Mouse (Mus musculus) macrophage (primary cell): ENCODE data around the gene Nsd1. TPM values are rescaled to one million over a fixed set of nuclear protein-coding genes. Genes with fewer than 3 reads are reported as not detected.

Experiments used
- H3K27ac ChIP-seq: fragments of 350-480 bp; formaldehyde crosslinking; 2 replicates; pipeline ENCODE4 v1.9.0; 2021
- H3K36me3 ChIP-seq: fragments of 350-480 bp; formaldehyde crosslinking; 2 replicates; pipeline ENCODE4 v1.9.0; 2021; ENCODE audit errors: inconsistent target
- H3K4me3 ChIP-seq: fragments of 350-480 bp; formaldehyde crosslinking; 2 replicates; pipeline ENCODE4 v1.9.0; 2021; ENCODE audit errors: inconsistent target
- H3K79me2 ChIP-seq: fragments of 350-480 bp; formaldehyde crosslinking; 2 replicates; pipeline ENCODE4 v1.9.0; 2021; ENCODE audit errors: inconsistent target
- WGBS: methylation state at CpG from one replicate; pipeline ENCODE4 v1.1.7; 2026; ENCODE audit warnings: inconsistent platforms; ENCODE audit not compliant: missing documents; 5-methylcytosine and 5-hydroxymethylcytosine counted together
- polyA plus RNA-seq: library from polyadenylated mRNA; stranded (reverse); fragments of 250-400 nt; gene quantifications from 3 replicates; pipeline ENCODE4 v1.2.4, GENCODE M21; 2018; ENCODE audit warnings: inconsistent platforms

Nsd1 gene
- polyA plus RNA-seq, 1 experiment from 2014 or later = 37.3 TPM

- H3K27ac ChIP-seq = no peak overlapping the region
- WGBS = 83% methylated on average over 12 of the region's 12 CpGs
- H3K79me2 ChIP-seq = no peaks in the 10 kb centered on the region
- no peak overlapping the region for H3K4me3 ChIP-seq
- H3K36me3 ChIP-seq = no peaks in the 10 kb centered on the region
Observed at GRCm38 (mm10) chr13:55338131-55339054, 128.8 kb downstream of the Nsd1 start.

GRCm38 (mm10) chr13:55339259-55339658 lies 129.7 kb downstream of the Nsd1 start:
- WGBS = 54% methylated on average over 2 of the region's 2 CpGs
- Histone ChIP-seq H3K27ac (no peak overlapping the region), H3K79me2 (no peaks in the 10 kb centered on the region), H3K36me3 (no peaks in the 10 kb centered on the region), H3K4me3 (no peak overlapping the region)

- 80% methylated on average over 9 of the region's 11 CpGs for WGBS
- H3K36me3 ChIP-seq = peaks cover 27% of the 10 kb centered on the region
- no peak overlapping the region for H3K27ac ChIP-seq
- no peaks in the 10 kb centered on the region for H3K79me2 ChIP-seq
- H3K4me3 ChIP-seq = no peak overlapping the region
Observed at GRCm38 (mm10) chr13:55342469-55342868, 132.9 kb downstream of the Nsd1 start.

- 90% methylated on average over 7 of the region's 7 CpGs for WGBS
- peaks cover 43% of the 10 kb centered on the region for H3K36me3 ChIP-seq
- H3K4me3 ChIP-seq = no peak overlapping the region
- no peak overlapping the region for H3K27ac ChIP-seq
- no peaks in the 10 kb centered on the region for H3K79me2 ChIP-seq
Observed at GRCm38 (mm10) chr13:55344286-55344685, 134.7 kb downstream of the Nsd1 start.

GRCm38 (mm10) chr13:55346745-55347144 lies 137.2 kb downstream of the Nsd1 start:
- H3K27ac ChIP-seq = no peak overlapping the region
- no peak overlapping the region for H3K4me3 ChIP-seq
- peaks cover 62% of the 10 kb centered on the region for H3K36me3 ChIP-seq
- H3K79me2 ChIP-seq = peaks cover 7% of the 10 kb centered on the region; the same call in 1 of the 2 replicates
- WGBS = 86% methylated on average over 11 of the region's 11 CpGs

- peaks cover 61% of the 10 kb centered on the region for H3K79me2 ChIP-seq
- H3K27ac ChIP-seq = no peak overlapping the region
- peak overlapping the region; percentile 90 for H3K4me3 ChIP-seq
- peaks cover 15% of the 10 kb centered on the region; the same call in 1 of the 2 replicates for H3K36me3 ChIP-seq
Observed at GRCm38 (mm10) chr13:55361145-55361544, 151.6 kb downstream of the Nsd1 start.

GRCm38 (mm10) chr13:55361974-55362452 lies 152.4 kb downstream of the Nsd1 start:
- peaks cover 53% of the 10 kb centered on the region for H3K79me2 ChIP-seq
- H3K36me3 ChIP-seq = peaks cover 9% of the 10 kb centered on the region; the same call in 1 of the 2 replicates
- under 1% methylated on average over 31 of the region's 32 CpGs for WGBS
- peak overlapping the region; percentile 90 for H3K4me3 ChIP-seq
- peak overlapping the region; percentile 90 for H3K27ac ChIP-seq

- H3K79me2 ChIP-seq = peaks cover 47% of the 10 kb centered on the region
- peak within 1 kb of the TSS; percentile 90 for H3K27ac ChIP-seq
- WGBS = 1% methylated on average over 35 of the region's 35 CpGs
- peak within 1 kb of the TSS; percentile 90 for H3K4me3 ChIP-seq
- peaks cover 4% of the 10 kb centered on the region; the same call in 1 of the 2 replicates for H3K36me3 ChIP-seq
Observed at GRCm38 (mm10) chr13:55362453-55363060, 153.0 kb downstream of the Nsd1 start, which contains the start of gene Lman2. Gene Lman2 (minus strand): TSS chr13:55362783.

Other genes with a start within 250 kb of the Nsd1 start
- 180 to 276 TPM (median 182 TPM) in 3 replicates for gene Hk3, start 188.4 kb upstream of the Nsd1 start, polyA plus RNA-seq
- 21.0 to 56.7 TPM (median 25.2 TPM) in 3 replicates for gene Uimc1, start 109.5 kb upstream of the Nsd1 start, polyA plus RNA-seq
- 7.5 to 9.8 TPM (median 9.6 TPM) in 3 replicates for gene Zfp346, start 104.5 kb upstream of the Nsd1 start, polyA plus RNA-seq
- not detected in 3 replicates for gene Gm17617, start 76.2 kb upstream of the Nsd1 start, polyA plus RNA-seq
- not detected in 3 replicates for gene Fgfr4, start 57.1 kb upstream of the Nsd1 start, polyA plus RNA-seq
- 183 to 228 TPM (median 200 TPM) in 3 replicates for gene Prelid1, start 110.7 kb downstream of the Nsd1 start, polyA plus RNA-seq
- 34.9 to 62.7 TPM (median 47.3 TPM) in 3 replicates for gene Rab24, start 112.2 kb downstream of the Nsd1 start, polyA plus RNA-seq
- gene Mxd3, start 120.0 kb downstream of the Nsd1 start, polyA plus RNA-seq = 0.43 to 1.1 TPM in 2 of 3 replicates, not detected in the other
- gene Lman2, start 153.0 kb downstream of the Nsd1 start, polyA plus RNA-seq = 69.2 to 91.5 TPM (median 78.4 TPM) in 3 replicates
- gene Rgs14, start 159.9 kb downstream of the Nsd1 start, polyA plus RNA-seq = 3.6 to 11.3 TPM (median 8.4 TPM) in 3 replicates
- not detected in 3 replicates for gene Slc34a1, start 188.4 kb downstream of the Nsd1 start, polyA plus RNA-seq
- not detected in 3 replicates for gene Pfn3, start 205.4 kb downstream of the Nsd1 start, polyA plus RNA-seq
- not detected in 3 replicates for gene F12, start 217.0 kb downstream of the Nsd1 start, polyA plus RNA-seq
- gene Grk6, start 235.3 kb downstream of the Nsd1 start, polyA plus RNA-seq = 8.4 to 12.3 TPM (median 10.1 TPM) in 3 replicates